Mouse (Mus musculus) lung, postnatal 25 days (tissue): Measurements from ENCODE around the gene Gm3646.

Experiments used
- DNase-seq: peaks from one replicate; pipeline ENCODE4 v3.0.0; 2022; ENCODE audit warnings: low spot score

Gm3646 gene

DNA sequence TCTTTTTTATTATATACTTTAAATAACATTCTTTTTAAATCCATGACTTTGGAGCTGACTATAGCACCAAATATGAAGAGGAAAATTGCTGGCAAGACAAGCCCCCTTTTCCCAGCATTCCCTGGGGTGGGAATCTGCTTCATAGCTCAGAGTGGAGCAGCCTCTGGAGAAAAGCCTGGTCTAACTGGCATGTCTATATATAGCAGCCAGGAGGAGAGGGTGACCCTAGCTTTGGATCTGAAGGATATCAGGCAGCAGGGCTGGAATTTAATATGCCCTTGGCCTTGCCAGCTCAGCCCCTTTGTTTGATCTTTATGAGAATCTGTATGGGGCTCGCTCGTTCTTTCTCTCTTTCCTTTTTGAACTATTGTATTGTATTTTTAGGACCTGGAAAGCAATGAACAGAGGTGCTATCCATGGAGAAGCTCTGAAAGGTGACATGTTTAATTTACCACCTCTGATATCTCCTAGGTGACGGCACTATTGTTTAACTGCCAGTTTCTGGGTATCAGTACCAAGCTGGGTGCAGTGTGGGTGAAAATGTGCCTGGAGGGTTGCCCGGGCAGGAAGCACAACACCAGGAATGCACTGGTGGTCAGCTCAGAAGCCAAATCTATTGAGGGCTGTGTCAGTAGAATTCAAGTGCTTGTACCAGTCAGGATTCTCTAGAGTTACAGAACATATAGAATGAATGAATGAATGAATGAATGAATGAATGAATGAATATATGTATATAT lies at the start of gene Gm3646:
Gene Gm3646, minus strand, starts transcription at position 90 of the 737 bp plus-strand sequence.
- no peak for DNase-seq

DNA sequence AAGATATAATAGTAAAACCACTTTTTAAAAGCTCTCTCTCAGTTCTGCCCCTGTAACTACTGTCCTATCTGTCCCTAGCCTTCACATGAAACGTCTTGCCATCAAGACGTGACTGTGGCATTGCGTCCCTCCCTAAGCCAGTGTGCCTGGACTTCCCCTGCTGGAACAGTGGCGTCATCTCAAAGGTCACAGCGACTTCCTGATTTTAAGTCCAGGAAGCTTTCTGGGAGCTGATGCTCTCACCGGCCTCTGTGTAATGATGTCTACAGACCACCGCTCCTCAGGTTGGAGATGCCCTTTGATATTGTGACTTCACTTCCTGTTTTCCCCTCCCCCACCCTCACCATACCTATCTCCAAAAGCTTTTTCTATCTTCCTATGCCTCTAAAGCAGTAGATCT lies 41.9 kb upstream of the Gm3646 start:
- peak; percentile 31 for DNase-seq

GRCm38 (mm10) chr1:39846031-39846550 lies 41.0 kb upstream of the Gm3646 start:
- DNase-seq: no peak

GRCm38 (mm10) chr1:39843328-39843727 lies 38.2 kb upstream of the Gm3646 start:
- no peak for DNase-seq

DNA sequence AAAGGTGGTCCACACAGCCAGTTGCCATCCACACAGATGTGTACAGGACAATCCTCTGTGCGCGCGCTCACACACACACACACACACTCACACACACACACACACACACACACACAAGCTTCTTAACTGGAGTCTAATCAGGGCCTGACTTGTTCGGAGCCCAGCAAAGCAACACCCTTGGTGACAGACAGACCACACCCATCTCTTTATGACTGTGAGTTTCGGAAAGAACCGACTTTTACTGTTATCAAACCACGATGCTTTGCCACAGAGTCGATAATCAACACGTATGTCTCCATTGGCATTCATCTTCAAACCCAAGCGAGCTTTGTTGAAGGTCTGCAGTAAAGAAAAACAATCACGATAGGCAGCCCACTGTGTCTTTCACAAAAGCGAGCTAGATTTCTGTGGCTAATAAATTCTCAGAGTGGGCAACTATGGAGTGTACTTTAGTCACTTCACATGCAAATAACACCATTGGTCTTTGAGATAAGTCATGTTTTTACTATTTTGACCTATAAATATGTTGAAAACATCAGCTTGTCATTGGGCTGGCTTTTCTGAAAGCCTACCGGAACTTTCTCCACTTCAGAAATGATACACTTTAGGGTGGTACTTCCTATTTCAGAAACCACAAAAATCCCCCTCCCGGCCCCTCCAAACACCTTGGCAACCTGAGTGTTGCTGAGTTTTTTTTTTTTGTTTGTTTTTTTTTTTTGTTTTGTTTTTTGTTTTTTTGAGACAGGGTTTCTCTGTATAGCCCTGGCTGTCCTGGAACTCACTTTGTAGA lies 37.3 kb upstream of the Gm3646 start:
- no peak for DNase-seq

DNA sequence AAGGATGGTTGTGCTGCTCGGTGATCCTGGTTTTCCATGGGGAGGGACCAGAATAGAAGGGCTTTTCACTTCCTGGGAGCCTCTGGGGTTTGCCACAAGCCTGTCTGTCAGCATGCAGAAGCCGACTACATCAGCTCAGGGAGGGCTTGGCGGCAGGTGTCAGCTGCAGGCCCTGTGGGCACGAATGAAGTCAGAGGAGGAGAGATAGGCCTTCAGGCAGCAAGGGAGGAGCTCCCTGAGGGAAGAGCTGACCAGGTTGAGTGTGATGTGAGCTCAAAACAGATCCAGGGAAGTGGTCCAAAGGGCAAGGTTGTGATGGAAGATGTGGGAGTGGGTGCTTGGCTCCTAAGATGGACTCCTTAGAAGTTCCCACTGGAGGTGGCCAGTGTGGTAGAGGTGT lies 35.7 kb upstream of the Gm3646 start:
- DNase-seq: no peak

- no peak for DNase-seq
These were observed 34.7 kb upstream of the Gm3646 start for GRCm38 (mm10) chr1:39839838-39840237.

DNA sequence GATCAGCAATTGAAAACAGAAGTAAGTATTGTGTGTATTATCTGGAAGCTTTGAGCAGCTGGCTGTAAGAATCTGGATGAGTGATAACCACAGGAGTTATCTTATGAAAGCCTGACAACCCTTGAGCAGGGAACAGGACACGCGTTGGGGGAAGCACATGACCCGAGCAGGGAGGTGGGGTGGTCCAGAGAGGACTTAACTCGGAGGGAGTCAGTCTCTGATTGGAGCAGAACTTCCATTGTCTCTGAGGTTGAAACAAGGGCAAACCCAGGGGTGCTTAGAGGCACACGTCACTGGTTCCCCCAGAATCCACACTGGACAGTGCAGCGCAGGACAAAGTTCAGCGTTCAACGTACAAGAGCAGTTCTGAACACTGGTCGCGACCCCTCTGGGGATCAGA lies 34.1 kb upstream of the Gm3646 start:
- no peak for DNase-seq

- DNase-seq: no peak
These were observed 33.5 kb upstream of the Gm3646 start for GRCm38 (mm10) chr1:39838487-39839169.

GRCm38 (mm10) chr1:39831594-39832039 lies 26.5 kb upstream of the Gm3646 start:
- DNase-seq: no peak

DNA sequence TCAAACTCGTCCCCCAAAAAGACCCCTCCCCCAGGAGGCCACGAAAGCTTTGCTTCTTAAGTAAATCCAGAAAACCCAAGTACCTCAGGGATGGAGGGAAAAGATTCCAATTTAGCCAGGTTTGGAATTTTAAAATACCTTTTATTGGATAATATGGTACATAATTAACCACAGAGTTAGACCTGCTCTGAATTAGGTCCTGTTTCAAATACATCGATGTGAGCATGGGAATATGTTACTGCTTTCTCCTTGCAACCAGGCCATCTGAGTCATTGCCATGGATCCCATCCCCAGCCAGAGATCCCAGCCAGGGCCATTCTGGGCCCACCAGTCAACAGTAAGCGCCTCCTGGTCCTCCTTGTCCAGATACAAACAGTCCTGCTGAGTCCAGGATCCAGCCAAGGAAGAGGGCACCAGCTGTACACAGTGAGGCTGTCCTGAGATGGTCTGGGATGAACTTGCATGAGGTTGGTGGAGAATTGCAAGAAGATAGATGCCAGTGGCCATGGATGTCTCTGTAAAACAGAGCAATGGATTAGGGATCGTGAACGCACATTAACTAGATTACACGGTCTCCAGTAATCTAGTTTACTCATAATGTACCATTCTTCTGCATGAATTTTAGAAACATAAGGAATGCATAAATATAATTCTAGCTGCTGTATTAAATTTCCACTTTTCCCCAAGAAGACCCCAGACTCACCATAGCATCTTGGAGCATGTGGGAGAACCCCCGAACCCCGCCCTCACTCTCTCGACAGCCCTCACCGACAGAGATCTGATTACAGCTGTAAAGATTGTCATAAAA lies 25.9 kb upstream of the Gm3646 start:
- DNase-seq: no peak

DNA sequence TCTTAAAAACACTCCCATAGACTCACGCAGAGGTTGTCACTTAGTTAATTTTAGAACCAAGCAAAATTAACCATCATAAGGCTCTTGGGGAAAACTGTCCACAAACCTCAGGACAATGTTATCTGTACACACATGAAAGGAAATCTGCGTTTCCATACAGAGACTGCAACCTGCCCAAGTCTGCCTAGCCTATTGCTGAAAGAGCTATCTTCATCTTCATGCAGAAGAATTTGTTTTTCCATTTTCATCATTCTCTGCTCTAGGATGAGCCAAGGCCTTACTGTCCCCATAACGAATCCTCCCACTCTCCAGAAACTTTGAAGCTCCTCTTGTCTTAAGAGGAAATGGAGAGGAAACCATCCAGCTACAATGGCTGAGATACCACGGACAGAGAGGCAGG lies 19.8 kb upstream of the Gm3646 start:
- DNase-seq: no peak

DNA sequence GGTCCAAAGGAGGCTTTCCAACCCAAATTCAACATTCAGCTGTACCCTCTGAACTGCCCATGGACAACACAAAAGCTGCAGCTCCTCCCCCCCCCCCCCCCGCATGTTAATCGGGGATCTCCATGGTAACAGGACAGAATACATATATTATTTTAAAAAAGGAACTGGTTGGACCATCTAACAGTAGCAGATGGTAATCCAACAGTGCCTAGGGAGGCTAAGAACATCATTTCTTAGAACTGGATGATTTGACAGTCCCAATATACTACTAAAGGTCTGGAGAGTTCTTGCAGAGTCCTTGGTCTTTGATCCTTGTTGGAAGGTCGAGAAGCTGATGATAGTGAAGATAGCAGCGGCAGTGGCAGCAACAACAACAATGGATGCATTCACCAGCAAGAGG lies 19.1 kb upstream of the Gm3646 start:
- DNase-seq: no peak

DNA sequence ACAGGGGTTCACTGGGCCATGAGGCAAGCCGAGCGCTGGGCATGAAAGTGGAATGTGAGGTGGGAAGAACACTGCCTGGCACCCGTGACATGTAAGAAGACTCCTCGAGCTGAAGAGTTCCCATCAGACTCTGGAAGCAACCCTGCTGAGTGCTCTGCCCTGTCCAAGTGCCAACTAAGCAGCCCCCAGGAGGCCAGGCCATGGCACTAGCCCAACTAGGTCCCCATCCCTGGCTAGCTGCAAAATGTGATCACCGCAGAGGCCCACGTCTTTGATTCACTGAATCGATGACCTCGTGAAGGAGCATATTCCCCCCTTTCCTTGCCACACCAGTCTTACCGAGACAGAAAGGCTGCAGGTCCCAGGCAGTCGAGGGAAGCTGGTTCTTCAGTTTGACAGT lies 14.5 kb upstream of the Gm3646 start:
- no peak for DNase-seq

GRCm38 (mm10) chr1:39815766-39816165 lies 10.6 kb upstream of the Gm3646 start:
- DNase-seq: no peak

DNA sequence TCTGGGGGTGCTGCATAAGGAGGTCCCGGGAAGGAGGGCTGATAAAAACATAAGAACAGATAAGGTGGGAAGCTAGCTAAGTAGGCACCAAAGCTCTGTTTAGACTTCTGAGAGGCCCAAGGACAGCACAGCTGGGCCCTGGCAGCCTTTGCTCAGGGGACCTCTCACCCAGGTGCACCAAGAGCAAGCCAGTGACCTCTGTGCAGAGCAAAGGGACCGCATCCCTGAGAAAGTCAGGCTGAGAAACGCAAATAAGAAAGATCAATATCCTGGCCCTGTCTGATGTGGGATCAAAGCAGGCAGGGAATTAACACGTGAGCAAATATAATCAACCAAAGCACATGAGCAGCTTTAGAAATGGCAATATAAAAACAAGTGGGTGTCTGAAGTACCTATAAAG lies 7.9 kb upstream of the Gm3646 start:
- DNase-seq: no peak

DNA sequence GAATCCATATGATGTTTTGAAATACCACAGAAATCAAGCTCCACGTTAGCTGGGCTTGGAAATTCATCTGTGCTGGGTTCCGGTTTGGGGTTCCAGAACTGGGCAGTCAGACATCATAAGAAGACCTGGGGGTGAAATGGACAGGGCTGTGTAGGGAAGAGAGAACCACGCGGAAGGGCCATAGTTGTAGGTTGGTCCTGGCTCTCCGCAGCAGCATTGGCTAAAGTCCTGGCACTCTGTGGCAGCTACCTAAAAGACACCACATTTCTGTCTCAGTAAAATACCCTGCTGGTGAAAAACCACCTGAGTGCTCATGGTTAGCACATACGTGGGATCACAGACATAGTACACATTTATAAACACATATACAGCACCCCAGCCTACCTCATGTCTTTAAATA lies 343 bp downstream of the Gm3646 start:
- DNase-seq: no peak

DNA sequence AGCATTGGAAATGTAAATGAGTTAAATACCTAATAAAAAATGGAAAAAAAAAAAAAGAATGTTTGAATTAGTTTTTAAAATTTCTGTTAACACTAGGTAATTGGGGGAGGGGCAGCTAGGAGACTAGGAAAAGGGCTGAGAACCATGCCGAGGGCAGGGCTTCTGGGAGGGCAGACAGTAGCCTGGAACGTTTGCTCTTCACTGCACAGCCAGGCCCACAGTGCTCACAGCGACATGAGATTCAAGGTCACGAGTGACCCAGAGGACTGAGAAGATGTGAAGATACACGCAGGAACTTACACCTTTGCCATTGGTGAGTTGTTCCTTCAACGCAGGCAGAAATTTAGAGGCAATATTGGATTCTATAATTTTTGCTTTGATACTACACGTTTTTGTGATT lies 2.2 kb downstream of the Gm3646 start:
- no peak for DNase-seq

- no peak for DNase-seq
These were observed 7.6 kb downstream of the Gm3646 start for GRCm38 (mm10) chr1:39797496-39797895.

DNA sequence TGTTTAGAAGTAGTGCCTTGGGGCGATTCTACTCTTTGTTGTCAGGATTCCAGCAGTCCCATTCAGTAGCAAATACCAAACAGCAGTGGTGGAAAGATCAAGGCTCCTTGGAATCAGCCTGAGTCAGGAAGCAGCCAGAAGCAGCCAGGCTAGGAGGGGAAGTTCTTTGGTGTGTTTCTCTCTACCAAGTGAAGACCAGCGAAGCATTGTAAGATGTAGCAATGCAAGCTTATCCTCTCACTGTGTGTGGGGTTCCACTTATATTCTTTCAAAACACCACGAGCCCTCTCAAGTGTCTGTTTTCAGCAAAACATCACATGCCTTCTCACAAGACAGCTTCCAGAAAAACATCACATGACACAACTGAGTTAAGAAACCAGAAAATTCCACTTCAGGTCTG lies 8.4 kb downstream of the Gm3646 start:
- no peak for DNase-seq

GRCm38 (mm10) chr1:39784632-39785031 lies 20.5 kb downstream of the Gm3646 start:
- DNase-seq: no peak

- DNase-seq: no peak
These were observed 23.3 kb downstream of the Gm3646 start for GRCm38 (mm10) chr1:39781835-39782234.
